Comparison of ENCODE assay signal across 16 mouse cellular contexts in genomic region chr4:32242122-32242615, GRCm38 (mm10). TPM values are rescaled to one million over a fixed set of nuclear protein-coding genes. Genes with fewer than 3 reads are reported as not detected.
DNase-seq lines count a peak whose midpoint lies in the region; ATAC-seq and TF ChIP-seq lines count a peak whose summit lies in the region.
"Had no signal": no experiment of that assay in that cellular context is flagged by ENCODE, and none has a peak within 500 bp of the region (broad histone marks: within the 10 kb centered on the region; RNA-seq: fewer than 3 reads in every experiment).

No protein-coding gene starts in this region.

- peaks cover 7% of the 10 kb centered on the region for H3K36me3 ChIP-seq in spleen, adult 2 months (ENCODE audit: control insufficient read depth, insufficient read depth, low read length)
- H3K36me3 ChIP-seq in hindbrain, embryonic 13.5 days, result peaks cover 5% of the 10 kb centered on the region; the same call in 1 of the 2 replicates
- no peaks in the 10 kb centered on the region for H3K36me3 ChIP-seq in midbrain, embryonic 13.5 days
- H3K36me3 ChIP-seq in thymus, adult 2 months (ENCODE audit: control insufficient read depth, insufficient read depth, low read length), result no peaks in the 10 kb centered on the region
- H3K36me3 ChIP-seq: heart, embryonic 13.5 days; stomach, embryonic 15.5 days had no signal

- WGBS in spleen, adult 2 months, result 73% methylated on average over 6 of the region's 6 CpGs
- 35% methylated on average over 6 of the region's 6 CpGs for WGBS in hindbrain, embryonic 13.5 days
- 26% methylated on average over 6 of the region's 6 CpGs for WGBS in midbrain, embryonic 13.5 days
- WGBS in thymus, adult 2 months, result 66% methylated on average over 6 of the region's 6 CpGs

- no peak for ATAC-seq in hindbrain, embryonic 13.5 days (ENCODE audit: low FRiP score)
- ATAC-seq in midbrain, embryonic 13.5 days, result no peak

- H3K4me3 ChIP-seq in spleen, adult 2 months (ENCODE audit: extremely low read depth, insufficient read depth, insufficient read length), result no peak overlapping the region; the same call in 1 of the 2 replicates
- H3K4me3 ChIP-seq in hindbrain, embryonic 13.5 days, result peak overlapping the region; percentile 95
- peak overlapping the region; percentile 80; the same call in 1 of the 2 replicates for H3K4me3 ChIP-seq in midbrain, embryonic 13.5 days (replicated peaks)
- H3K4me3 ChIP-seq in thymus, adult 2 months (ENCODE audit: control insufficient read depth, insufficient read depth, low read length), result no peak overlapping the region
- H3K4me3 ChIP-seq: heart, embryonic 13.5 days; layer of hippocampus, adult 2 months; myocyte; stomach, embryonic 15.5 days had no signal

- no peaks in the 10 kb centered on the region for H3K9me3 ChIP-seq in hindbrain, embryonic 13.5 days
- no peaks in the 10 kb centered on the region for H3K9me3 ChIP-seq in midbrain, embryonic 13.5 days
- H3K9me3 ChIP-seq: heart, embryonic 13.5 days; stomach, embryonic 15.5 days had no signal

- DNase-seq in spleen, adult 2 months (ENCODE audit: low read depth in 1 of 2, low spot score in 2 of 2), result no peak
- DNase-seq in spleen, adult 18-20 months, result no peak
- no peak for DNase-seq in thymus, adult 2 months
- DNase-seq in layer of hippocampus, adult 18-20 months (ENCODE audit: low spot score in 2 of 2), result no peak
- DNase-seq in left cerebral cortex, postnatal 14 days (ENCODE audit: low spot score in 2 of 2), result no peak
- DNase-seq: adrenal gland, postnatal 25 days; gastrocnemius, postnatal 14 days; lung, postnatal 14 days; right cerebral cortex, postnatal 14 days; thymus, postnatal 4 days had no signal

- TF ChIP-seq CTCF in spleen, adult 2 months (IDR thresholded peaks at IDR 0.05; ENCODE audit: extremely low read depth, insufficient read depth, insufficient read length, insufficient replicate concordance), result no peak
- TF ChIP-seq CTCF in thymus, adult 2 months (IDR thresholded peaks at IDR 0.05; ENCODE audit: borderline replicate concordance, control insufficient read depth, extremely low read depth, insufficient read depth, low read length, poor library complexity), result no peak

- no peaks in the 10 kb centered on the region for H3K27me3 ChIP-seq in spleen, adult 2 months (ENCODE audit: control insufficient read depth, insufficient read depth, low read length)
- H3K27me3 ChIP-seq in hindbrain, embryonic 13.5 days, result no peaks in the 10 kb centered on the region
- H3K27me3 ChIP-seq in midbrain, embryonic 13.5 days, result no peaks in the 10 kb centered on the region
- H3K27me3 ChIP-seq in thymus, adult 2 months (ENCODE audit: control insufficient read depth, insufficient read depth, low read length), result no peaks in the 10 kb centered on the region
- H3K27me3 ChIP-seq: heart, embryonic 13.5 days; stomach, embryonic 15.5 days had no signal

- H3K4me2 ChIP-seq in hindbrain, embryonic 13.5 days, result peak overlapping the region; percentile 91
- H3K4me2 ChIP-seq in midbrain, embryonic 13.5 days (replicated peaks), result peak overlapping the region; percentile 80
- H3K4me2 ChIP-seq: heart, embryonic 13.5 days; stomach, embryonic 15.5 days had no signal

- H3K4me1 ChIP-seq in spleen, adult 2 months (ENCODE audit: control insufficient read depth, insufficient read depth, insufficient read length), result peaks cover 17% of the 10 kb centered on the region
- peaks cover 68% of the 10 kb centered on the region for H3K4me1 ChIP-seq in hindbrain, embryonic 13.5 days (replicated peaks)
- H3K4me1 ChIP-seq in midbrain, embryonic 13.5 days (replicated peaks), result peaks cover 66% of the 10 kb centered on the region
- peaks cover 7% of the 10 kb centered on the region for H3K4me1 ChIP-seq in thymus, adult 2 months (replicated peaks; ENCODE audit: control insufficient read depth, insufficient read depth, low read length)

- TF ChIP-seq POLR2A in spleen, adult 2 months (IDR thresholded peaks at IDR 0.05; ENCODE audit: low read depth, low read length), result no peak
- TF ChIP-seq POLR2A in thymus, adult 2 months (IDR thresholded peaks at IDR 0.05; ENCODE audit: control insufficient read depth, extremely low read depth, insufficient read depth, low read length, poor library complexity), result no peak

- peak overlapping the region; percentile 55 for H3K9ac ChIP-seq in hindbrain, embryonic 13.5 days
- H3K9ac ChIP-seq in midbrain, embryonic 13.5 days (replicated peaks), result peak overlapping the region; percentile 24
- H3K9ac ChIP-seq: stomach, embryonic 15.5 days had no signal

- peak overlapping the region; percentile 45 for H3K27ac ChIP-seq in spleen, adult 2 months (ENCODE audit: insufficient read depth, low read length)
- H3K27ac ChIP-seq in hindbrain, embryonic 13.5 days, result peak overlapping the region; percentile 99
- H3K27ac ChIP-seq in midbrain, embryonic 13.5 days, result peak overlapping the region; percentile 98
- no peak overlapping the region for H3K27ac ChIP-seq in thymus, adult 2 months (ENCODE audit: control insufficient read depth, insufficient read depth, low read length)
- H3K27ac ChIP-seq: stomach, embryonic 15.5 days had no signal

- intact Hi-C loops in left cerebral cortex, postnatal 14 days (cut with DNase I), result loop anchor here (10.0 kb wide), 1 partner anchor 187 kb away; no protein-coding TSS in a partner anchor

RNA-seq across cellular contexts. Expression of gene Bach2, which starts 3.6 kb away (rescaled TPM):
- 14.1 and 16.5 TPM in 2 replicates for polyA plus RNA-seq in spleen, adult 2 months (2012; rRNA removed)
- polyA plus RNA-seq in hindbrain, embryonic 13.5 days (2015; fragmentation: Nextera tagmentation; extraction: Ambion mirVana), result 28.5 and 29.4 TPM in 2 replicates
- 21.3 and 22.7 TPM in 2 replicates for polyA plus RNA-seq in midbrain, embryonic 13.5 days (2015; fragmentation: Nextera tagmentation; extraction: Ambion mirVana)
- polyA plus RNA-seq in thymus, adult 2 months (2012; rRNA removed), result 9.4 and 10.5 TPM in 2 replicates
- 10 to 100 TPM in 1 of 2 experiments, 1 to 10 TPM in 1; 9.1 to 12.9 TPM for total RNA-seq in layer of hippocampus, adult 18-20 months (2021)
- 10 to 100 TPM; 22.4 to 24.8 TPM for total RNA-seq in left cerebral cortex, postnatal 14 days (2021)

Comparison
In these comparisons a context has a peak if more than half of its experiments do, and no peak if none do; other contexts are left out.
1. H3K4me3 ChIP-seq: peak in hindbrain, embryonic 13.5 days (single experiment) and midbrain, embryonic 13.5 days (single experiment); none in spleen, adult 2 months (single experiment) and thymus, adult 2 months (single experiment).